Mouse (Mus musculus) activated CD4-positive, CD25-positive, alpha-beta regulatory T cell (primary cell): ENCODE data around the gene Xpnpep3. TPM values are rescaled to one million over a fixed set of nuclear protein-coding genes. Genes with fewer than 3 reads are reported as not detected.

Source experiments
- polyA plus RNA-seq, 2 experiments: library from polyadenylated mRNA; unstranded; fragments of 100-300 nt; shearing (Covaris generic); gene quantifications; one replicate each; pipeline ENCODE4 v1.2.1; 2017

Gene Xpnpep3
- 1 to 10 TPM; 4.9 to 8.4 TPM for polyA plus RNA-seq

DNA sequence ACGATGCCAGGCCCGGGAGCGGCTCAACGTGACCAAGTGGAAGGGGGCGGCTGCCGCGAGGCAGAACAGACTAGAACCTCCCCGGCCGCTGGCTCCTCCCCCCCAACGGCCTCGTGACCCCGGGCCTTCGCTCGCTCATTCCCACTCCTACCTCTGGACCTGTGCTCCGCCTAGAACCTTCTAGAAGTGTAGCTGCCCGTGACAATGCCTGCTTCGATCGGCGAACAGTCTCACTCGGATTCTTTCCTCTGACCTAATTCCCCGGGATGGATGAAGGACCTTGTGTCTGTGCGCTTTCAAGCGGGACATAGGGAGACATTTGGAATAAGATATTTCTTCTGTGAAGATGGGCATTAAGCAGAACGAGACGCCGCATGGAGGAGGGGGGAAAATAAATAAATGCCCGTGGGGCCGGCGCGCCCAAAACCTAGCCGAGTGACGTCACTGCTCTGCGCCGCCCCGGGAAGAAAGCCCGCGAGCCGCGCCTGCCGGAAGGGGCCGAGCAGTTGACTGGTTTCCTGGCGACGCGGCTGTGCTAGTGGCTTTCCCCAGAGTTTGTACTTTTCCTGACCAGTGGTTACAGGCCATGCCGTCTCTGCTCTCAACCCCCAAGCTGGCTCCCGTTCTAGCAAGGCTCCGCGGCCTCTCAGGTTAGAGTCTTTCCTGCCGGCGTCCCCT lies at the start of gene Xpnpep3, which contains the start of gene St13:
Gene Xpnpep3, plus strand, starts transcription at position 501 of the 678 bp plus-strand sequence.
Gene St13, minus strand, starts transcription at position 440 of the 678 bp plus-strand sequence.

DNA sequence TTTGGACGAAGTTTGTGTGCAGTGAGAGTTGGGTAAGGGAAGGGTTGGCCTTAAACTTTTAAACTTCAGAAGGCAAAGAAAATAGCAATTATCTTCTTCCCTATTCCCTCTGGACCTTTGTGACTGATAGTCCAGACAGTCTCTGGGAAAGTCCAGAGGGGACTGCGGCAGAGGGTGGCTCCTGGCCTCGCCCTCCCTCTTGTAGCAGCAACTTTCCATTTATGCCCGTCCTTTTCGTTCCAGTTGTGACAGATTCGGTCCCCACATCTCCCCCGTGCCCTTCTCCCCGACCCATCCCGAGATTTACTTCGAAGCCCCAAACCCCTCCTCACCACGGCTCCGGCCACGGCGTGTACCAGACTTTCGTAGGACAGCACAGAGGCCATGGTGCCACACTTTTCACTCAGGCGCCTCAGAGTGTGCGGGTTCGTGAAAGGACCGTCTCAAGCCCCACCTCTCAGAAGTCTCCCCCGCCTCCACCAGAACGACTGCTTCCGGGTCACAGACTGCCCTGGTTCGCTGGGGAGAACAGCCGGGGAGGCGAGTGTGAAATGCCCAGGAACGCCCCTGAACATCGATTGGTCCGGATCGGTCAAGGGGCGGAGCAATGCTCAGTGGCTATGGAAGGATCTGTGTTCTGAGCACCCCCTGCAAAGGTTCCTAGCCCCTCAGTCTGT lies 39.5 kb upstream of the Xpnpep3 start, which contains the start of gene Slc25a17:
Gene Slc25a17, minus strand, starts transcription at position 468 of the 677 bp plus-strand sequence.

DNA sequence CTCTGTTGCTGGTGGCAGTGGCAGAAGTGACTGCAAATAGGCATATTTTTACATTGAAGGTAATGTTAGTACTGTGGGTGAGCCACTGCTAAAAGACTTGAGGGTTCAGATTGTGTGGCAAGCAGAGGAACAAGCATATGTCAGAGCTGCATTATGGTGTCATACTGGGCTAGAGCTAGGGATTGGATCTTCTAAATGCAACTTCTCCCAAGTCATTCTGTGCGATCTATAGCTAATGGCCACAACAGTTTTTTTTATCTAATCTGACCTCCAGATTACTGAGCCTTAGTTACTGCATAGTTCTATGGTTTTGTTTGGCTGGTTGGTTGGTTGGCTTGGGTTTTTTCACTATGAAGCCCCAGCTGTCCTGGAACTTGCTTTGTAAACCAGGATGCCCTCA lies 8.3 kb downstream of the Xpnpep3 start, which contains the start of gene Dnajb7:
Gene Dnajb7, minus strand, starts transcription at position 101 of the 400 bp plus-strand sequence.

DNA sequence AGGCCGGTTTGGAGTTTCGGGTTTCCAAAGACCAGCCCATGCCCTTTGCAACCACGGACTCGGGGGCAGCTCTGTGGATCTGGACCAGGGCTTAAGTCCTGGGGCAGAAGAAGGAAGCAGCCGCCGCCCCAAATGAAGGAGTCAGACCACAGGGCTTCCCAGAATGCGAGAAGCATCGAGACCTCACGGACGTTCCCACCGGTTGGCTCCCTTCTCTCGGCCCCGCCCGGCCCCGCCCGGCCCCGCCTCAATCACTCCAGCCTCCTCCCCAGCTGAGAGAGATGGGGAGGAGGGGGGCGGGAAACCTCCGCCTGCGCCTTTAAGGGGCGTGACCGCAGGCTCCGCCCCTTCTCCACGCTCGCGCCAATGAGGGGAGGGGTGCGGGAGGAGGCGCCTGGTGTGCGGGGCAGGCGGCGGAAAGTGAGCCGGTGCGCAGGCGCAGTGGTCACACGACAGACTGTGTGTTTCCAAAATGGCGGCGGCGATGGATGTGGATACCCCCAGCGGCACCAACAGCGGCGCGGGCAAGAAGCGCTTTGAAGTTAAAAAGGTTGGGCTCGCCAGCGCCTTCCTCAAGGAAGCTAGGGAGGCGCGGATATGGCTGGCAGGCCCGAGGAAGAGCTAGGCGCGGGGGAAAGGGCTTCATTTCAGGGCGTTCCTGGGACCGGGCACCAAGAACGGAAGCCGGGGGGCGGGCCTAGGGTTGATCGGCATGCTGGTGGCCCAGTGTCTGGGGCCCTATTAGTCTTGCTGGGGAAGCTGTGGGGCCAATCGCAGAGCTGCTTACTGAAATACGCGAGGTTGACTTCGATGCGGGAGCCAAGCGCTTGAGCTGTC lies 66.2 kb downstream of the Xpnpep3 start, which contains the start of gene Rbx1:
Gene Rbx1, plus strand, starts transcription at position 396 of the 837 bp plus-strand sequence.

Other genes with a start within 250 kb of the Xpnpep3 start
- gene Mrtfa, start 209.4 kb upstream of the Xpnpep3 start, polyA plus RNA-seq: 10 to 100 TPM; 73.0 to 81.7 TPM
- gene Mchr1, start 164.6 kb upstream of the Xpnpep3 start, polyA plus RNA-seq: under 1 TPM in 1 of 2 experiments, not detected in 1; 0.07 TPM
- 10 to 100 TPM; 45.6 to 70.3 TPM for gene Slc25a17, start 39.3 kb upstream of the Xpnpep3 start, polyA plus RNA-seq
- gene St13, start 61 bp upstream of the Xpnpep3 start, polyA plus RNA-seq: 100 to 1,000 TPM in 1 of 2 experiments, 10 to 100 TPM in 1; 92.2 to 103 TPM
- gene Dnajb7, start 8.2 kb downstream of the Xpnpep3 start, polyA plus RNA-seq: 1 to 10 TPM in 1 of 2 experiments, under 1 TPM in 1; 0.73 to 1.9 TPM
- gene Rbx1, start 66.2 kb downstream of the Xpnpep3 start, polyA plus RNA-seq: 100 to 1,000 TPM; 346 to 377 TPM
- gene Ep300, start 185.2 kb downstream of the Xpnpep3 start, polyA plus RNA-seq: 10 to 100 TPM; 26.0 to 46.0 TPM